ENCODE assay signal across 8 mouse cellular contexts in the genomic region with DNA sequence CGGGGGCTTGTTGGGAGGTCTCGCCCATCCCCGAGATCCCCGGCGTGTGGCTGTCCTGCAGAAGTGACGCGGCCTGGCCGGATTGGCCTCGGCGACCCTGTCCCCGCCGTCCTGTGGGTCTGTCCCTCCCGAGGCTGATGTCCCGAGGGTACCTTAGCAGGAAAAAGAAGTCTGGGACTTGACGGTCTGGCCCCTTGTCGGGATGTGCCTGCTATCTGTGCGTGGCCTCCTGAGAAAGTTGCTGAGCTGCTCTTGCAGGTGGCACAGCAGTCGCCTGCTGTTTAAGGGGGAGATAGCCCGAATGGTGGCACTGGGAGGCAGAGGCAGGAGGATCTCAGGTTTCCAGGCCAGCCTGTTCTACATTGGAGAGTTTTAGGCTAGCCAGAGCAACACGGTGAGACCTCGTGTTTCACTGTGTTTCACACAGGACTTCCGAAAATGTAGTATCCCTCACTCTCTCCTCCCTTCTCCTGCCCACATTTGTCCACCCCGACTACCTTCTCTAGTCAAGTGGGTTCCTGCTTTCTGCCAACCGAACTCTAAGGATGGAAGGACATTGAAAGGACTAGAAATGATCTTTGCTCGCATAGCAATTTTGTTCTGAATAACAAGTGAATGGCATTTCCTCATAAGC. TPM values are rescaled to one million over a fixed set of nuclear protein-coding genes. Genes with fewer than 3 reads are reported as not detected.
A peak's percentile ranks its signal among the peaks of the same experiment; 100 is the strongest.
DNase-seq lines count a peak whose midpoint lies in the region; ATAC-seq and TF ChIP-seq lines count a peak whose summit lies in the region.

No protein-coding gene starts in this region.

- WGBS in heart, embryonic 16.5 days = 25% methylated on average over 25 of the region's 25 CpGs
- WGBS in bone marrow, adult 2 months = 10% methylated on average over 25 of the region's 25 CpGs
- WGBS in hindbrain, embryonic 13.5 days = 29% methylated on average over 25 of the region's 25 CpGs
- WGBS in midbrain, embryonic 11.5 days = 28% methylated on average over 25 of the region's 25 CpGs

- peak overlapping the region; percentile 87 for H3K4me3 ChIP-seq in heart, embryonic 16.5 days (ENCODE audit: low read length)
- peak overlapping the region; percentile 87 for H3K4me3 ChIP-seq in bone marrow, adult 2 months (replicated peaks; ENCODE audit: control insufficient read depth, low read depth, low read length)
- peak overlapping the region; percentile 70 for H3K4me3 ChIP-seq in hindbrain, embryonic 13.5 days
- peak overlapping the region; percentile 59 for H3K4me3 ChIP-seq in midbrain, embryonic 11.5 days (ENCODE audit: low read depth, low read length)

- peak; percentile 34 for ATAC-seq in heart, embryonic 16.5 days (replicated peaks; ENCODE audit: extremely low read depth, insufficient read depth, low FRiP score)
- no peak; the same call in 1 of the 2 replicates for ATAC-seq in hindbrain, embryonic 13.5 days (ENCODE audit: low FRiP score)
- no peak; the same call in 1 of the 2 replicates for ATAC-seq in midbrain, embryonic 11.5 days (ENCODE audit: low FRiP score)

- no peak for DNase-seq in heart, adult 11 months
- DNase-seq in midbrain, embryonic 11.5 days (ENCODE audit: low spot score, missing footprints) = peak; percentile 85
- DNase-seq in left cerebral cortex, adult 11 months (ENCODE audit: low spot score) = no peak
- no peak for DNase-seq in cerebellum, adult 9-11 months
- no peak for DNase-seq in layer of hippocampus, adult 8-10 months (ENCODE audit: low spot score in 2 of 2)

- H3K27me3 ChIP-seq in heart, embryonic 16.5 days (ENCODE audit: control insufficient read depth, insufficient read depth, low read length) = no peaks in the 10 kb centered on the region
- H3K27me3 ChIP-seq in hindbrain, embryonic 13.5 days = no peaks in the 10 kb centered on the region
- no peaks in the 10 kb centered on the region for H3K27me3 ChIP-seq in midbrain, embryonic 11.5 days (ENCODE audit: control insufficient read depth, insufficient read depth, low read length)

- peak overlapping the region; percentile 93 for H3K9ac ChIP-seq in heart, embryonic 16.5 days (ENCODE audit: low read length)
- peak overlapping the region; percentile 89 for H3K9ac ChIP-seq in hindbrain, embryonic 13.5 days
- peak overlapping the region; percentile 82 for H3K9ac ChIP-seq in midbrain, embryonic 11.5 days (ENCODE audit: low read length)

- peaks cover 4% of the 10 kb centered on the region; the same call in 1 of the 2 replicates for H3K36me3 ChIP-seq in heart, embryonic 16.5 days (ENCODE audit: control insufficient read depth, insufficient read depth)
- H3K36me3 ChIP-seq in hindbrain, embryonic 13.5 days = peaks cover 5% of the 10 kb centered on the region; the same call in 1 of the 2 replicates
- H3K36me3 ChIP-seq in midbrain, embryonic 11.5 days (ENCODE audit: control insufficient read depth, insufficient read depth, low read length) = no peaks in the 10 kb centered on the region

- peak overlapping the region; percentile 87 for H3K4me2 ChIP-seq in heart, embryonic 16.5 days (ENCODE audit: low read depth, low read length)
- H3K4me2 ChIP-seq in hindbrain, embryonic 13.5 days = peak overlapping the region; percentile 76
- H3K4me2 ChIP-seq in midbrain, embryonic 11.5 days = peak overlapping the region; percentile 78

- peak overlapping the region; percentile 74 for H3K27ac ChIP-seq in heart, embryonic 16.5 days (ENCODE audit: low read length)
- H3K27ac ChIP-seq in bone marrow, adult 2 months (ENCODE audit: control insufficient read depth, insufficient read depth, low read depth, low read length, poor library complexity) = peak overlapping the region; percentile 47; the same call in 1 of the 2 replicates
- H3K27ac ChIP-seq in hindbrain, embryonic 13.5 days = peak overlapping the region; percentile 76
- H3K27ac ChIP-seq in midbrain, embryonic 11.5 days (ENCODE audit: low read depth, low read length) = no peak overlapping the region

- TF ChIP-seq CTCF in bone marrow, adult 2 months (IDR thresholded peaks at IDR 0.05; ENCODE audit: control insufficient read depth, insufficient read depth, low read length) = no peak

- H3K4me1 ChIP-seq in heart, embryonic 16.5 days (ENCODE audit: control insufficient read depth, insufficient read depth, low read length) = 0 out of 2 replicates have a peak, but pooled peaks cover 4% of the 10 kb centered on the region
- no peaks in the 10 kb centered on the region; the same call in none of the 2 replicates for H3K4me1 ChIP-seq in bone marrow, adult 2 months (ENCODE audit: control insufficient read depth, insufficient read depth, low read length)
- peaks cover 5% of the 10 kb centered on the region; the same call in 1 of the 2 replicates for H3K4me1 ChIP-seq in hindbrain, embryonic 13.5 days (replicated peaks)
- H3K4me1 ChIP-seq in midbrain, embryonic 11.5 days (ENCODE audit: control insufficient read depth, insufficient read depth, low read length) = no peaks in the 10 kb centered on the region

- TF ChIP-seq POLR2A in bone marrow, adult 2 months (IDR thresholded peaks at IDR 0.05; ENCODE audit: borderline replicate concordance, control insufficient read depth, low read depth, low read length) = no peak

- H3K9me3 ChIP-seq in heart, embryonic 16.5 days (replicated peaks; ENCODE audit: control insufficient read depth, low read length) = no peaks in the 10 kb centered on the region
- H3K9me3 ChIP-seq in hindbrain, embryonic 13.5 days = no peaks in the 10 kb centered on the region
- H3K9me3 ChIP-seq in midbrain, embryonic 11.5 days (ENCODE audit: control insufficient read depth, low read length) = no peaks in the 10 kb centered on the region

RNA-seq across cellular contexts. Expression of a gene that starts 0.4 kb away (rescaled TPM):
- polyA plus RNA-seq in heart, embryonic 16.5 days (2015; fragmentation: Nextera tagmentation; extraction: Ambion mirVana) = 9.2 and 10.1 TPM in 2 replicates
- polyA plus RNA-seq in bone marrow, adult 2 months (2011; ENCODE audit: insufficient read depth, insufficient read length, low replicate concordance, missing spikeins) = 4.0 and 6.1 TPM in 2 replicates
- polyA plus RNA-seq in hindbrain, embryonic 13.5 days (2015; fragmentation: Nextera tagmentation; extraction: Ambion mirVana) = 10.0 and 10.8 TPM in 2 replicates
- 16.6 and 19.9 TPM in 2 replicates for polyA plus RNA-seq in midbrain, embryonic 11.5 days (2014; fragmentation: Nextera tagmentation; extraction: Ambion mirVana)
- 10 to 100 TPM in 3 of 4 experiments, 1 to 10 TPM in 1; 8.8 to 12.8 (median 12.1) TPM for total RNA-seq in layer of hippocampus, adult 8-10 months (2022)

RNA-seq across cellular contexts. Expression of a gene that starts 59.8 kb away (rescaled TPM):
- polyA plus RNA-seq in heart, embryonic 16.5 days (2015; fragmentation: Nextera tagmentation; extraction: Ambion mirVana) = 0.08 TPM in 1 of 2 replicates, not detected in the other
- not detected in 2 replicates for polyA plus RNA-seq in bone marrow, adult 2 months (2011; ENCODE audit: insufficient read depth, insufficient read length, low replicate concordance, missing spikeins)
- polyA plus RNA-seq in hindbrain, embryonic 13.5 days (2015; fragmentation: Nextera tagmentation; extraction: Ambion mirVana) = 2.2 TPM in 2 replicates
- 0.05 and 0.11 TPM in 2 replicates for polyA plus RNA-seq in midbrain, embryonic 11.5 days (2014; fragmentation: Nextera tagmentation; extraction: Ambion mirVana)
- not detected for total RNA-seq in layer of hippocampus, adult 8-10 months (2022)
